Mouse (Mus musculus) embryo, embryonic 10.5 days (tissue): Measurements from ENCODE around the gene Tnfrsf18.

Experiments
- DNase-seq: peaks from one replicate; pipeline ENCODE4 v3.0.0-alpha.2; 2015; ENCODE audit warnings: low spot score

Gene Tnfrsf18

GRCm38 (mm10) chr4:156033476-156034119, 7.6 kb downstream of the Tnfrsf18 start:
- DNase-seq, result peak; percentile 72

GRCm38 (mm10) chr4:156034301-156034700, 8.3 kb downstream of the Tnfrsf18 start:
- no peak for DNase-seq

GRCm38 (mm10) chr4:156034901-156035300, 8.9 kb downstream of the Tnfrsf18 start:
- no peak for DNase-seq

- DNase-seq, result no peak
Observed at GRCm38 (mm10) chr4:156044754-156045153, 18.8 kb downstream of the Tnfrsf18 start.

GRCm38 (mm10) chr4:156049779-156050178, 23.8 kb downstream of the Tnfrsf18 start:
- no peak for DNase-seq

GRCm38 (mm10) chr4:156050391-156050980, 24.5 kb downstream of the Tnfrsf18 start:
- DNase-seq, result no peak

- DNase-seq, result no peak
Observed at GRCm38 (mm10) chr4:156053113-156053512, 27.1 kb downstream of the Tnfrsf18 start.

- no peak for DNase-seq
Observed at GRCm38 (mm10) chr4:156054130-156054529, 28.2 kb downstream of the Tnfrsf18 start.

- no peak for DNase-seq
Observed at GRCm38 (mm10) chr4:156054606-156055005, 28.6 kb downstream of the Tnfrsf18 start.

- no peak for DNase-seq
Observed at GRCm38 (mm10) chr4:156055173-156055572, 29.2 kb downstream of the Tnfrsf18 start.

- DNase-seq, result no peak
Observed at GRCm38 (mm10) chr4:156057702-156058101, 31.7 kb downstream of the Tnfrsf18 start.

- DNase-seq, result no peak
Observed at GRCm38 (mm10) chr4:156058826-156059225, 32.9 kb downstream of the Tnfrsf18 start.

- no peak for DNase-seq
Observed at GRCm38 (mm10) chr4:156059261-156059660, 33.3 kb downstream of the Tnfrsf18 start, which contains the start of gene Ttll10. TSS of gene Ttll10 (minus strand) at chr4:156059414.

- DNase-seq, result peak; percentile 26
Observed at GRCm38 (mm10) chr4:156059713-156060112, 33.7 kb downstream of the Tnfrsf18 start.

GRCm38 (mm10) chr4:156063861-156064509, 38.0 kb downstream of the Tnfrsf18 start:
- DNase-seq, result no peak

GRCm38 (mm10) chr4:156064510-156064897, 38.5 kb downstream of the Tnfrsf18 start:
- DNase-seq, result no peak

- no peak for DNase-seq
Observed at GRCm38 (mm10) chr4:156065156-156065894, 39.4 kb downstream of the Tnfrsf18 start.

- no peak for DNase-seq
Observed at GRCm38 (mm10) chr4:156067256-156067949, 41.4 kb downstream of the Tnfrsf18 start.

GRCm38 (mm10) chr4:156069701-156070100, 43.7 kb downstream of the Tnfrsf18 start:
- DNase-seq, result no peak

GRCm38 (mm10) chr4:156070276-156070675, 44.3 kb downstream of the Tnfrsf18 start:
- DNase-seq, result no peak

GRCm38 (mm10) chr4:156070716-156071115, 44.8 kb downstream of the Tnfrsf18 start:
- no peak for DNase-seq

GRCm38 (mm10) chr4:156076911-156077382, 51.0 kb downstream of the Tnfrsf18 start:
- DNase-seq, result peak; percentile 29
